ENCODE assay signal across 17 mouse cellular contexts in the genomic region with DNA sequence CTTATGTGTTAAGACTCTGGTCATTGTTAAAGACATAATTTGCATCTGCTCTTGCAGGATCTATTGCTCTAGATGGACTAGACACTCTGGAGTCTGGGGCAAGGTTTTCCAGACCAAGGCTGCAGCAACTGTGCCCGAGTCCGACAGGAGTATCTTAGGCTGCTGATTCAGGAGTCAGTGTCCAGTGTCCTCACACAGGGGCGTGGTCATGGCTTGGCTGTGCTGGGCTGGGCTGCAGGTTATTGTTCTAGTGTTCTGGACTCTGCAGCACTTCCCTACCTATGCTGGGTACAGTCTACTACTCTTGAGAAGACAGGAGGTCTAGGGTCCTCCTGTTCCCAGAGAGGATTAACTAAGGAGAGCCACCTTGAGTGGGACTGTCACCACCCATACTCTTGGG.
"Had no signal": no experiment of that assay in that cellular context is flagged by ENCODE, and none has a peak within 500 bp of the region (broad histone marks: within the 10 kb centered on the region; RNA-seq: fewer than 3 reads in every experiment).

No protein-coding gene starts in this region.

- H3K36me3 ChIP-seq: lung, embryonic 15.5 days; midbrain, embryonic 13.5 days; midbrain, embryonic 15.5 days; neural tube, embryonic 12.5 days; stomach, embryonic 15.5 days had no signal

- H3K4me3 ChIP-seq: lung, embryonic 15.5 days; megakaryocyte, embryonic 14.5 days; midbrain, embryonic 13.5 days; midbrain, embryonic 15.5 days; neural tube, embryonic 12.5 days; stomach, embryonic 15.5 days had no signal

- H3K27me3 ChIP-seq: lung, embryonic 15.5 days; megakaryocyte, embryonic 14.5 days; midbrain, embryonic 15.5 days; stomach, embryonic 15.5 days had no signal

- H3K27ac ChIP-seq: lung, embryonic 15.5 days; macrophage; midbrain, embryonic 13.5 days; midbrain, embryonic 15.5 days; neural tube, embryonic 12.5 days; stomach, embryonic 15.5 days; stomach, postnatal 0 days had no signal

- H3K4me2 ChIP-seq: lung, embryonic 15.5 days; midbrain, embryonic 11.5 days; midbrain, embryonic 13.5 days; midbrain, embryonic 15.5 days; neural tube, embryonic 12.5 days; stomach, embryonic 15.5 days had no signal

- H3K4me1 ChIP-seq: lung, embryonic 15.5 days; megakaryocyte, embryonic 14.5 days; neural tube, embryonic 12.5 days; stomach, embryonic 15.5 days had no signal

- H3K9me3 ChIP-seq: lung, embryonic 15.5 days; midbrain, embryonic 13.5 days; midbrain, embryonic 15.5 days; neural tube, embryonic 12.5 days; stomach, embryonic 15.5 days had no signal

- H3K9ac ChIP-seq: lung, embryonic 15.5 days; midbrain, embryonic 13.5 days; midbrain, embryonic 15.5 days; neural tube, embryonic 12.5 days; stomach, embryonic 15.5 days had no signal

- ATAC-seq: lung, postnatal 0 days; midbrain, embryonic 13.5 days; midbrain, embryonic 15.5 days had no signal

- DNase-seq: lung, adult 2 months; lung, postnatal 14 days; lung, postnatal 36 days; right cerebral cortex, postnatal 14 days; thymus, adult 2 months; thymus, postnatal 25 days; thymus, postnatal 4 days had no signal
